Comparison of ENCODE assay signal across 9 mouse cellular contexts in the genomic region with DNA sequence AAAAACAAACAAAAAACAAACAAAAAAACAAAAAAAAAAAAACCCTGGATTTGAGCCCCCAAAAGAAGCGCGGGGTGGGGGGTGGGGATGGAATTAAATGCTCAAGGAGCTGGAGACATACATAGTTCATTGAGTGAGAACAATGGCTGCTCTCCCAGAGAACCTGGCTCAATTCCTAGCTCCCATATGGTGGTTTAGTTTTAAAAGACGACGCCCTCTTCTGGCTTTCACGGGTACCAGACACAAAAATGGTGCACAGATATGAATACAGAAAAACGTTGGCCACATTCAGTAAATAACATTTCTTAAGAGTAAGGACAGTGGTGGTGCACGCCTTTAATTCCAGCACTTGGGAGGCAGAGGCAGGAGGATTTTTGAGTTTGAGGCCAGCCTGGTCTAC. TPM values are rescaled to one million over a fixed set of nuclear protein-coding genes. Genes with fewer than 3 reads are reported as not detected.
A peak's percentile ranks its signal among the peaks of the same experiment; 100 is the strongest.
DNase-seq lines count a peak whose midpoint lies in the region; ATAC-seq and TF ChIP-seq lines count a peak whose summit lies in the region.
"Had no signal": no experiment of that assay in that cellular context is flagged by ENCODE, and none has a peak within 500 bp of the region (broad histone marks: within the 10 kb centered on the region; RNA-seq: fewer than 3 reads in every experiment).

No protein-coding gene starts in this region.

- TF ChIP-seq CTCF in layer of hippocampus, adult 2 months (conservative IDR thresholded peaks at IDR 0.05) = peak; percentile 38
- peak; percentile 27 for TF ChIP-seq CTCF in Patski (IDR thresholded peaks at IDR 0.05)

- 74% methylated on average over 7 of the region's 7 CpGs for WGBS in hindbrain, embryonic 16.5 days
- 78% methylated on average over 7 of the region's 7 CpGs for WGBS in neural tube, embryonic 15.5 days
- WGBS in kidney, embryonic 14.5 days = 82% methylated on average over 7 of the region's 7 CpGs

- H3K4me2 ChIP-seq in hindbrain, embryonic 16.5 days (ENCODE audit: low read length) = peak overlapping the region; percentile 76
- H3K4me2 ChIP-seq in neural tube, embryonic 15.5 days = peak overlapping the region; percentile 76; the same call in 1 of the 2 replicates
- no peak overlapping the region for H3K4me2 ChIP-seq in kidney, embryonic 14.5 days (replicated peaks; ENCODE audit: low read depth, low read length)

- no peaks in the 10 kb centered on the region for H3K36me3 ChIP-seq in hindbrain, embryonic 16.5 days (ENCODE audit: control insufficient read depth, insufficient read depth, low read length)
- peaks cover 6% of the 10 kb centered on the region for H3K36me3 ChIP-seq in neural tube, embryonic 15.5 days
- no peaks in the 10 kb centered on the region for H3K36me3 ChIP-seq in kidney, embryonic 14.5 days (ENCODE audit: control insufficient read depth, insufficient read depth, low read length)

- no peak for ATAC-seq in Patski
- no peak for ATAC-seq in hindbrain, embryonic 16.5 days
- ATAC-seq in neural tube, embryonic 15.5 days (ENCODE audit: low FRiP score) = no peak
- no peak for ATAC-seq in kidney, embryonic 14.5 days (ENCODE audit: low FRiP score, low TSS enrichment)

- no peaks in the 10 kb centered on the region for H3K9me3 ChIP-seq in hindbrain, embryonic 16.5 days (ENCODE audit: control insufficient read depth, low read length)
- H3K9me3 ChIP-seq in neural tube, embryonic 15.5 days (replicated peaks) = no peaks in the 10 kb centered on the region
- H3K9me3 ChIP-seq in kidney, embryonic 14.5 days (ENCODE audit: control insufficient read depth, low read length) = no peaks in the 10 kb centered on the region

- in situ Hi-C loops in Patski (cut with MboI; ENCODE audit: low pct_unique_long_range_greater_than_20kb) = no loop called here

- CTCF ChIA-PET in Patski (lab: Charles Lee) = interaction anchor here (1.0 to 1.2 kb wide), 4 partner anchors 9 to 21 kb away, joined by 3 to 5 read pairs (median 3); a partner anchor contains a TSS

- DNase-seq in layer of hippocampus, adult 2 months (ENCODE audit: low spot score in 2 of 2) = no peak
- DNase-seq in layer of hippocampus, adult 9-10 months (ENCODE audit: low spot score) = no peak
- no peak for DNase-seq in Patski (ENCODE audit: low read depth, low spot score)
- no peak for DNase-seq in yolk sac, embryonic 10.5 days (ENCODE audit: low spot score)
- DNase-seq: heart, adult 18-20 months; thymus, postnatal 14 days had no signal

- H3K4me3 ChIP-seq in layer of hippocampus, adult 2 months = no peak overlapping the region
- H3K4me3 ChIP-seq in hindbrain, embryonic 16.5 days (ENCODE audit: low read length) = no peak overlapping the region
- H3K4me3 ChIP-seq in neural tube, embryonic 15.5 days (replicated peaks) = 0 out of 2 replicates have a peak overlapping the region, but pooled peaks have one; percentile 85
- no peak overlapping the region for H3K4me3 ChIP-seq in kidney, embryonic 14.5 days (ENCODE audit: low read length)

- no peak overlapping the region for H3K27ac ChIP-seq in layer of hippocampus, adult 2 months
- H3K27ac ChIP-seq in hindbrain, embryonic 16.5 days (ENCODE audit: low read depth, low read length) = no peak overlapping the region
- H3K27ac ChIP-seq in neural tube, embryonic 15.5 days (replicated peaks) = no peak overlapping the region
- H3K27ac ChIP-seq in kidney, embryonic 14.5 days (ENCODE audit: low read depth, low read length) = no peak overlapping the region

- no peaks in the 10 kb centered on the region for H3K27me3 ChIP-seq in Patski
- no peaks in the 10 kb centered on the region for H3K27me3 ChIP-seq in hindbrain, embryonic 16.5 days (replicated peaks; ENCODE audit: control insufficient read depth, insufficient read depth, low read length)
- H3K27me3 ChIP-seq in neural tube, embryonic 15.5 days (replicated peaks) = no peaks in the 10 kb centered on the region
- no peaks in the 10 kb centered on the region for H3K27me3 ChIP-seq in kidney, embryonic 14.5 days (ENCODE audit: control insufficient read depth, insufficient read depth, low read length)

- POLR2A ChIA-PET in Patski (lab: Charles Lee) = no interaction called here

- peaks cover 3% of the 10 kb centered on the region for H3K4me1 ChIP-seq in hindbrain, embryonic 16.5 days (ENCODE audit: control insufficient read depth, insufficient read depth, low read depth, low read length)
- peaks cover 13% of the 10 kb centered on the region for H3K4me1 ChIP-seq in neural tube, embryonic 15.5 days
- no peaks in the 10 kb centered on the region for H3K4me1 ChIP-seq in kidney, embryonic 14.5 days (ENCODE audit: control insufficient read depth, insufficient read depth, low read length)

- H3K9ac ChIP-seq in hindbrain, embryonic 16.5 days (ENCODE audit: low read depth, low read length) = no peak overlapping the region
- H3K9ac ChIP-seq in neural tube, embryonic 15.5 days (replicated peaks) = no peak overlapping the region
- H3K9ac ChIP-seq in kidney, embryonic 14.5 days (ENCODE audit: low read depth, low read length) = no peak overlapping the region

RNA-seq across cellular contexts. Expression of a gene that starts 1.6 kb away (rescaled TPM):
- 10 to 100 TPM; 43.9 to 46.0 TPM for total RNA-seq in layer of hippocampus, adult 2 months (2021)
- 27.7 TPM for polyA plus RNA-seq in Patski (2021)
- 43.1 and 47.5 TPM in 2 replicates for polyA plus RNA-seq in hindbrain, embryonic 16.5 days (2015; fragmentation: Nextera tagmentation; extraction: Ambion mirVana)
- 45.4 and 51.6 TPM in 2 replicates for polyA plus RNA-seq in neural tube, embryonic 15.5 days (2015; fragmentation: Nextera tagmentation; extraction: Ambion mirVana)
- 17.4 and 27.0 TPM in 2 replicates for polyA plus RNA-seq in kidney, embryonic 14.5 days (2014; fragmentation: Nextera tagmentation; extraction: Ambion mirVana)

RNA-seq across cellular contexts. Expression of a gene that starts 11.2 kb away (rescaled TPM):
- total RNA-seq in layer of hippocampus, adult 2 months (2021) = 10 to 100 TPM; 33.6 to 38.4 TPM
- 12.8 TPM for polyA plus RNA-seq in Patski (2021)
- polyA plus RNA-seq in hindbrain, embryonic 16.5 days (2015; fragmentation: Nextera tagmentation; extraction: Ambion mirVana) = 5.9 and 6.7 TPM in 2 replicates
- polyA plus RNA-seq in neural tube, embryonic 15.5 days (2015; fragmentation: Nextera tagmentation; extraction: Ambion mirVana) = 8.3 and 8.5 TPM in 2 replicates
- polyA plus RNA-seq in kidney, embryonic 14.5 days (2014; fragmentation: Nextera tagmentation; extraction: Ambion mirVana) = 15.7 and 21.8 TPM in 2 replicates

RNA-seq across cellular contexts. Expression of a gene that starts 31.8 kb away (rescaled TPM):
- under 1 TPM; 0.59 to 1.00 TPM for total RNA-seq in layer of hippocampus, adult 2 months (2021)
- polyA plus RNA-seq in Patski (2021) = 0.17 TPM
- 2.5 and 2.6 TPM in 2 replicates for polyA plus RNA-seq in hindbrain, embryonic 16.5 days (2015; fragmentation: Nextera tagmentation; extraction: Ambion mirVana)
- polyA plus RNA-seq in neural tube, embryonic 15.5 days (2015; fragmentation: Nextera tagmentation; extraction: Ambion mirVana) = 1.9 and 2.2 TPM in 2 replicates
- polyA plus RNA-seq in kidney, embryonic 14.5 days (2014; fragmentation: Nextera tagmentation; extraction: Ambion mirVana) = 0.81 and 1.3 TPM in 2 replicates
